Mouse (Mus musculus): ENCODE data around the gene D17H6S53E. TPM values are rescaled to one million over a fixed set of nuclear protein-coding genes. Genes with fewer than 3 reads are reported as not detected.

D17H6S53E gene
- total RNA-seq (2021), result 10 to 100 TPM; 25.2 to 29.3 TPM
- long read RNA-seq, experiment 1, partial matches to known transcripts, result 0 of 1 reads
- long read RNA-seq, experiment 1, other reads (novel, unspliced or antisense), result 1 of 1 reads
- long read RNA-seq, experiment 2, partial matches to known transcripts, result 0 of 2 reads
- long read RNA-seq, experiment 2, other reads (novel, unspliced or antisense), result 1 of 2 reads

- peak within 1 kb of the TSS; percentile 74 for H3K4me3 ChIP-seq
- peak; percentile 69 to 74 for DNase-seq (ENCODE audit: low spot score in 2 of 2)
- H3K27ac ChIP-seq, result peak within 1 kb of the TSS; percentile 92
- TF ChIP-seq CTCF (conservative IDR thresholded peaks at IDR 0.05), result no peak
Observed at GRCm38 (mm10) chr17:35126206-35126611, at the start of gene D17H6S53E. Gene D17H6S53E, plus strand, starts transcription at chr17:35126373.

GRCm38 (mm10) chr17:35076507-35077176 lies 49.5 kb upstream of the D17H6S53E start, which contains the start of gene Ly6g6e:
Gene Ly6g6e, plus strand, starts transcription at chr17:35076902.
- TF ChIP-seq CTCF (conservative IDR thresholded peaks at IDR 0.05), result no peak
- Histone ChIP-seq H3K4me3 (peak within 1 kb of the TSS; percentile 43), H3K27ac (peak within 1 kb of the TSS; percentile 43; the same call in 1 of the 2 replicates)
- DNase-seq (ENCODE audit: low spot score in 2 of 2), result no peak

GRCm38 (mm10) chr17:35077285-35077684 lies 48.9 kb upstream of the D17H6S53E start:
- TF ChIP-seq CTCF (conservative IDR thresholded peaks at IDR 0.05), result no peak
- DNase-seq (ENCODE audit: low spot score in 2 of 2), result no peak
- Histone ChIP-seq H3K4me3 (peak overlapping the region; percentile 43; the same call in 1 of the 2 replicates), H3K27ac (peak overlapping the region; percentile 43; the same call in 1 of the 2 replicates)

DNA sequence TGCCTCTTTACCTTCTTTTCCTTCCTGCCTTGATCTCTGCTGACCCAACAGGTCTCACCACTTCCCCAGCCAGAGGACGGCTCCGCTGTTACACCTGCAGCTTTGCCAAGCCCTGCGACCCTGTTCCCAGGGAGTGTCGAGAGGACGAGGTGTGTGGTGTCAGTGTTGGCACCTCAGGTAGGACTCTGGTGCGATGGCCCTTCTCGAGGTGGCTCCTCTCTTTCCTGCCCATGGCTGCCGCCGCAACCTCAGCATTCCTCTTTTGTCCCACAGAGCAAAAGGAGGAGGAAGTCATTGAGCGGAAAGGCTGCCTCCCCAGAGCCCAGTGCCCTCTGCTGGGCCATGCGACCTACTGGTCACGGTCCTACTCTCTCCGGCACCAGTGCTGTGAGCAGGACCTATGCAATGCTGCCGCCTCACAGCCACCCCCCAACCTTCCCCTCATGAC lies 48.4 kb upstream of the D17H6S53E start, which contains the start of gene Ly6g6d:
Gene Ly6g6d, minus strand, starts transcription at position 280 of the 448 bp plus-strand sequence.
- peak; percentile 66 for TF ChIP-seq CTCF (conservative IDR thresholded peaks at IDR 0.05)
- Histone ChIP-seq H3K27ac (peak within 1 kb of the TSS; percentile 43; the same call in 1 of the 2 replicates), H3K4me3 (peak within 1 kb of the TSS; percentile 43)
- DNase-seq (ENCODE audit: low spot score in 2 of 2), result no peak

DNA sequence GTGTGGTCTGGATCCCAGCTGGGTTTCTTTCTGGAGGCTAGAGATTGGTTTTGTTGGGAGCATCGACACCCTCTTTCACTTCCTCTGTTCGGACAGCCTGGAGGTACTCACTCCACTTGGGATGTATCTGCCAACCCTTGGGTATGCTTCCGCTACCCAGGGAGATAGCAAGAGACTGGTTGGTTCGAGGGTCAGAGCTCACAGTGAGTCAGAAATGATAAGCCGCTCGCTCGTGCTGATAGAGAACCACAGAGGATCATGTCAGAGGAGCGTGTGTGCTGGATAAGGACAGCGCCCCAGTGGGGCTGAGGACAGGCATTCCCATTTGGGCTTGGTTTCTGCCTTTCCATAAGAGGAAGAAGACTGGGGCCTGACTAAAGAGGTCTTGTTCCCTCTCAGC lies 46.4 kb upstream of the D17H6S53E start:
- DNase-seq (ENCODE audit: low spot score in 2 of 2), result no peak
- Histone ChIP-seq H3K4me3 (no peak overlapping the region), H3K27ac (peak overlapping the region; percentile 62; the same call in 1 of the 2 replicates)
- no peak for TF ChIP-seq CTCF (conservative IDR thresholded peaks at IDR 0.05)

GRCm38 (mm10) chr17:35080248-35080647 lies 45.9 kb upstream of the D17H6S53E start:
- no peak for TF ChIP-seq CTCF (conservative IDR thresholded peaks at IDR 0.05)
- no peak overlapping the region for H3K4me3 ChIP-seq
- H3K27ac ChIP-seq, result peak overlapping the region; percentile 62; the same call in 1 of the 2 replicates
- no peak for DNase-seq (ENCODE audit: low spot score in 2 of 2)

DNA sequence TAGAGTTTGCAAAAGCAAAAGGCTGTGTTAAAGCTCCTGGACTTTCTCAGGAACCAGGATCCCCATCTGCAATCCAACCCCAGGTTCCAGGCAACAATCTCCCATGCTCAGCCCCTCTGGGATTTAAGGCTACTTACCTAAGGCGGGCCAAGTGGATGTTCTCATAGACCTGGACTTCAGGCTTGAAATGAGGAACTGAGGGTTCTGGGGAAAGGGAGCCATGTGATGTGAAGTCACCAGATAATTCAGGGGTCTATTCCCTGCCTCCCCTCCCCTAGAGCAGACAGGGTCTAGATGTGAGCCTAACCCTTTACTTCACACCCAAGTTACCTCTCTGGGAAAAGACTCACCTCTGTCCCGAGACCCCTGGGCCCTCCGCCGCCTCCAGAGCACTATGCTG lies 45.5 kb upstream of the D17H6S53E start:
- no peak for TF ChIP-seq CTCF (conservative IDR thresholded peaks at IDR 0.05)
- no peak for DNase-seq (ENCODE audit: low spot score in 2 of 2)
- H3K27ac ChIP-seq, result peak overlapping the region; percentile 62; the same call in 1 of the 2 replicates
- H3K4me3 ChIP-seq, result no peak overlapping the region

DNA sequence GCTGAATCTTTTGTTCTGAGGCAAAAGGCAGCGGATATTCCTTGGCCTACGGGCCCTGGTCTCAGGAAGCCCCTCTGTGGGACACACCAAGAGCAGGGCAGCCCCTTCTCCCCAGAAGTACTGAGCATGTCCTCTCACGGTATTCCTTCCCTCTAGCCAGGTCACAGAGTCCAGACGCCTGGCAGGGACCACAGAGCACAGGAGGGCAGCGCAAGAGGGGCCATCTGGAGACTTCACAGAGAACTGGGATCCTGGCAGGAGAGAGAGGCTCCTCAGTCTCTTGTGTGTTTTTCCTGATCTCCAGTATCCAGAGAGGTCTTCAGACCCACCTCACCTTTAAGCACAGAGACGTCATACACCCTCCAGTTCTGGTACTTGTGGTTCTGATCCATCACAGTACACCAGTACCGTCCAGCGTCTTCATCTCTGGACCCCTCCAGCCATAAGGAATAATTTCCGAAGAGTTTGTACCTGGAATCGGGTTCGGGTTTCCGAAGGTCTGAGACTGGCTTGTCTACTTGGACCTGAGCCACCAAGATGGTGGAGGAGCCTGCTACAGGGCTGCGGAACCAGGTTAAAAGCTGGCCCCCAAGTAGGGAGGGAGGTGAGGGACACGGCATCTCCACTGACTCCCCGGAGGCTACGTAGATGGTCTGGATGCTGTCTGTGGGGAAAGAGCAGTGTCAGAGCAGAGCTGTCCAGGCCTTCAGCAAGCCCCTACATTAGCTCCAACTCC lies 43.2 kb upstream of the D17H6S53E start:
- Histone ChIP-seq H3K4me3 (no peak overlapping the region), H3K27ac (no peak overlapping the region)
- TF ChIP-seq CTCF (conservative IDR thresholded peaks at IDR 0.05), result no peak
- DNase-seq (ENCODE audit: low spot score in 2 of 2), result no peak

DNA sequence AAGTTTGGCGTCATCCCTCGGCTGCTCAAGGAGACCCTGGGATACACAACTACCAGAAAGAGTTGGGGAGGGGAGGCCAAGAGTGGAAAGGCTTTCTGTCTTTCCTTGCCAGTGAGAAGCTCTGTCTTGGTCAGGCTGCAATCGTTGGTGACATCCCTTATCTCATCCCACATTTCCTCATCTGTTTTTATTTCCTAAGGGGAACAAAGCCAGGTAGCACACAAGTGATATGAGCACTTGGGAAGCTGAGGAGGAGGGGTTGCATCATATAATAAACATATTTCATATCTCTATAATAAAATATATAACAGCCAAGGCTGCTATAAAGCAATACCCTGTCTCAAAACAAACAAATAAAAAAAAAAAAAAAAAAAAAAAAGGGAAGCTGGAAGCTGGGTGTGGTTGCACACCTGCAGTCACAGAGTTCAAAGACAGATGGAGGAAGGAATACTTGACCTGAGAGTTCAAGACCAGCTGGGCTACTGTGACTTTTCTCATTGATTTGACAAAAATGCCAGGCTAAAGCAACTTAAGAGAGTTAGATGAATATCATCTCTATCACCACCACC lies 42.2 kb upstream of the D17H6S53E start:
- no peak overlapping the region for H3K27ac ChIP-seq
- H3K4me3 ChIP-seq, result no peak overlapping the region
- DNase-seq (ENCODE audit: low spot score in 2 of 2), result no peak
- TF ChIP-seq CTCF (conservative IDR thresholded peaks at IDR 0.05), result no peak

- TF ChIP-seq CTCF (conservative IDR thresholded peaks at IDR 0.05), result no peak
- no peak within 1 kb of the TSS for H3K27ac ChIP-seq
Observed at GRCm38 (mm10) chr17:35085208-35085865, 40.8 kb upstream of the D17H6S53E start, which contains the start of gene Ly6g6f. Gene Ly6g6f, minus strand, starts transcription at chr17:35085610.

GRCm38 (mm10) chr17:35088151-35088550 lies 38.0 kb upstream of the D17H6S53E start:
- no peak overlapping the region for H3K4me3 ChIP-seq
- no peak overlapping the region for H3K27ac ChIP-seq
- peak; percentile 71 for TF ChIP-seq CTCF (conservative IDR thresholded peaks at IDR 0.05)
- no peak for DNase-seq (ENCODE audit: low spot score in 2 of 2)

More at GRCm38 (mm10) chr17:35085208-35085865, 40.8 kb upstream of the D17H6S53E start, which contains the start of gene Ly6g6f:
- no peak for DNase-seq (ENCODE audit: low spot score in 2 of 2)
- H3K4me3 ChIP-seq, result no peak within 1 kb of the TSS
